Mouse (Mus musculus) limb, embryonic 13.5 days (tissue): ENCODE measurements at regions not wholly inside any gene's neighbourhood (a gene's known extent, or its start where the extent isn't known, plus 50 kb on each side); places are given as distances from the start of the nearest gene placed in this dataset.

ENCODE experiments used
- ATAC-seq: fragments of 200-750 bp; cut with Nextera tagmentation; 2 replicates; pipeline ENCODE4 v1.8.0; 2017; ENCODE audit warnings: low read depth, moderate number of reproducible peaks, moderate TSS enrichment; ENCODE audit not compliant: low FRiP score
- H3K27ac ChIP-seq: fragments of 300-500 bp; sonication (generic); 2 replicates; pipeline ENCODE4 v1.5.1; 2015; ENCODE audit warnings: inconsistent platforms, mild to moderate bottlenecking, moderate library complexity
- H3K27me3 ChIP-seq: fragments of 300-500 bp; sonication (generic); 2 replicates; pipeline ENCODE4 v1.6.1; 2015; ENCODE audit warnings: mild to moderate bottlenecking, inconsistent platforms
- H3K36me3 ChIP-seq: fragments of 300-500 bp; sonication (generic); 2 replicates; pipeline ENCODE4 v1.6.1; 2015; ENCODE audit warnings: inconsistent platforms, mild to moderate bottlenecking, moderate library complexity
- H3K4me1 ChIP-seq: fragments of 300-500 bp; sonication (generic); 2 replicates; pipeline ENCODE4 v1.6.1; 2015; ENCODE audit warnings: inconsistent platforms
- H3K4me2 ChIP-seq: fragments of 300-500 bp; sonication (generic); replicated peaks from 2 replicates; pipeline ENCODE4 v1.6.1; 2015; ENCODE audit warnings: inconsistent platforms, mild to moderate bottlenecking, moderate library complexity
- H3K4me3 ChIP-seq: fragments of 300-500 bp; sonication (generic); 2 replicates; pipeline ENCODE4 v1.5.1; 2015; ENCODE audit warnings: moderate library complexity, mild to moderate bottlenecking, inconsistent platforms
- H3K9ac ChIP-seq: fragments of 300-500 bp; sonication (generic); 2 replicates; pipeline ENCODE4 v1.6.1; 2015; ENCODE audit warnings: mild to moderate bottlenecking, inconsistent platforms
- H3K9me3 ChIP-seq: fragments of 300-500 bp; sonication (generic); 2 replicates; pipeline ENCODE4 v1.6.1; 2016; ENCODE audit warnings: inconsistent platforms
- WGBS: fragments of 180-500 bp; shearing (Covaris S2); methylation state at CpG from one replicate; pipeline ENCODE4 v1.1.7; 2015; 5-methylcytosine and 5-hydroxymethylcytosine counted together

DNA sequence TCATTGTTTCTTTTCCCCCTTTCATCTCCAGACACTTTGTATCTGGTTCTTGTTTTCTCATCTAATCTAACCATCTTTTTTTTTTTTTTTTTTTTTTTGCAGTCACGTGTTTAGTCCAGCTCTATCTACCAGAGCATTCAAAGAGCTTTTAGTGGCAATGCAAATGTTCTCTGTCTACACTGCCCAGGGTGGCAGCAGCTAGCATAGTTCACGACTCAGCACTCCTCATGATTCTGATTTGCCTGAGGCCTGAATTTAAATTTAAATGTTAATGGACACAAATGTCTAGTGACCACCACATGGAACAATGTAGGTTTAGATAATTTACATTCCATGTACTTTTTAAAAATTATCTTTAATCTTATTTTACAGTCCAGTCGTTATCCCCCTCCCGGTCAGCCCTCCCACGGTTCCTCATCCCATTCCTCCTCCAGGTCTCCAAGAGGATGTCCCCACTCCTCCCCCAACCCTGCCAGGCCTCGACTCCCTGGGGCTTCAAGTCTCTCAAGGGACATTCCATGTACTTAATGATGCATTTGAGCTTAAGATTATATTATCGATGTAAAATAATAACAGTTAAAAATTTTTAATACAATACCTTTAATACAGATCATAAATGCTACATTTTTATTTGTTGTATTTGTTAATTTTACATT, 153.1 kb upstream of the Cops8 start:
- WGBS = 50% methylated on average over 7 of the region's 7 CpGs
- Histone ChIP-seq H3K4me3 (no peak overlapping the region), H3K27me3 (0 out of 2 replicates have a peak, but pooled peaks cover under 1% of the 10 kb centered on the region), H3K9ac (no peak overlapping the region), H3K36me3 (no peaks in the 10 kb centered on the region), H3K9me3 (no peaks in the 10 kb centered on the region), H3K4me1 (peaks cover 28% of the 10 kb centered on the region), H3K27ac (no peak overlapping the region), H3K4me2 (no peak overlapping the region)
- no peak for ATAC-seq

GRCm38 (mm10) chr1:90451942-90452557, 150.7 kb upstream of the Cops8 start:
- no peaks in the 10 kb centered on the region for H3K36me3 ChIP-seq
- H3K4me1 ChIP-seq = peaks cover 28% of the 10 kb centered on the region
- H3K9ac ChIP-seq = no peak overlapping the region
- H3K27ac ChIP-seq = no peak overlapping the region; the same call in 1 of the 2 replicates
- 0 out of 2 replicates have a peak, but pooled peaks cover 5% of the 10 kb centered on the region for H3K27me3 ChIP-seq
- H3K9me3 ChIP-seq = no peaks in the 10 kb centered on the region
- no peak for ATAC-seq
- 27% methylated on average over 6 of the region's 6 CpGs for WGBS
- no peak overlapping the region for H3K4me2 ChIP-seq
- no peak overlapping the region for H3K4me3 ChIP-seq

DNA sequence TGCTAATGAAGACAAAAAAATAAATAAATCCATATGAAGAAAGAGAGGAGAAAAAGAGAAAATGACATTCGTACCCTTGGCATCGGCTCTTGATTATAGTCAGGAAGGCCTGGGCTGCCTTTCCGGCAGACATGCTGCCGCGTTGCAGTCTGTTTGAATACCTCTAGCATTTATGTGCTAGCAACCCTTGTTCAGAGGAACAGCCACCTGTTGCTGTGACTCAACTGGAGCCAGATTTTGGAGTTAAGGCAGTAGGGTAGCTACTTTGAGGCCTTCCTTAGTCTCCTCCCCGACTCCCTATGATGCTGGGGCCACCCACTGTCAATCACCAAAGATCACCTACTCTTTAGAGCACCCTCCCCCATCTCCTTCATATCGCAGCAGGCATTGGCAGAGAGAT, 148.5 kb upstream of the Cops8 start:
- peaks cover 33% of the 10 kb centered on the region for H3K4me1 ChIP-seq
- H3K36me3 ChIP-seq = no peaks in the 10 kb centered on the region
- ATAC-seq = no peak
- no peak overlapping the region for H3K9ac ChIP-seq
- 0 out of 2 replicates have a peak, but pooled peaks cover 5% of the 10 kb centered on the region for H3K27me3 ChIP-seq
- 59% methylated on average over 7 of the region's 7 CpGs for WGBS
- no peak overlapping the region; the same call in 1 of the 2 replicates for H3K27ac ChIP-seq
- no peak overlapping the region for H3K4me2 ChIP-seq
- no peaks in the 10 kb centered on the region for H3K9me3 ChIP-seq
- no peak overlapping the region for H3K4me3 ChIP-seq

DNA sequence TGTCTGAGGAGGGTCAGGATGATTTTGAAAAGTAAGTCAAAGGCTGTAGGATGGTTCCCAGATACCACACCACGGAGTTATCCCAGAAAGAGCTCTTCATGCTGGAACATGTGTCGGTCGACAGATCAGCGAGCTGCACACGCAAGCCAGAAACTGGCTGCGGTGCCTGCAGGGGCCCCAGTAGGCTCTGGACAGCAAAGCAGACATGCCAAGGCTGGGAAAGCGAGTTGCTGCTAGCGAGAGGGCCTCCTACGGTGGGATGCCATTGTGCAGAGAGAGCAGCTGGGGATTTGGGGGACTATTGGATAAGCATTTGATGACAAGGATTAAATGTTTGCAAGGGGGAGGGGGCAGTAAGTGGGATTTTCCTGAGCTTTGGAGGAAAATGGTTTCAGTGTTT, 145.4 kb upstream of the Cops8 start:
- 16% methylated on average over 9 of the region's 9 CpGs for WGBS
- Histone ChIP-seq H3K27me3 (0 out of 2 replicates have a peak, but pooled peaks cover 5% of the 10 kb centered on the region), H3K4me1 (peaks cover 28% of the 10 kb centered on the region), H3K27ac (peak overlapping the region; percentile 44; the same call in 1 of the 2 replicates), H3K4me2 (no peak overlapping the region), H3K9me3 (no peaks in the 10 kb centered on the region), H3K36me3 (no peaks in the 10 kb centered on the region), H3K9ac (0 out of 2 replicates have a peak overlapping the region, but pooled peaks have one; percentile 31), H3K4me3 (no peak overlapping the region)
- ATAC-seq = no peak

- Histone ChIP-seq H3K9me3 (no peaks in the 10 kb centered on the region), H3K27me3 (0 out of 2 replicates have a peak, but pooled peaks cover 5% of the 10 kb centered on the region), H3K9ac (no peak overlapping the region), H3K4me1 (peaks cover 23% of the 10 kb centered on the region), H3K36me3 (no peaks in the 10 kb centered on the region), H3K4me3 (no peak overlapping the region), H3K27ac (no peak overlapping the region), H3K4me2 (no peak overlapping the region)
- ATAC-seq = no peak
- WGBS = 83% methylated on average over 8 of the region's 8 CpGs
These were observed 144.6 kb upstream of the Cops8 start for GRCm38 (mm10) chr1:90458176-90458575.

GRCm38 (mm10) chr1:90461699-90462098, 141.1 kb upstream of the Cops8 start:
- H3K27ac ChIP-seq = no peak overlapping the region
- H3K4me3 ChIP-seq = no peak overlapping the region
- H3K9ac ChIP-seq = no peak overlapping the region
- no peak for ATAC-seq
- H3K4me1 ChIP-seq = peaks cover 10% of the 10 kb centered on the region
- no peak overlapping the region for H3K4me2 ChIP-seq
- 90% methylated on average over 1 of the region's 1 CpGs for WGBS
- no peaks in the 10 kb centered on the region for H3K36me3 ChIP-seq
- H3K9me3 ChIP-seq = no peaks in the 10 kb centered on the region
- no peaks in the 10 kb centered on the region for H3K27me3 ChIP-seq

DNA sequence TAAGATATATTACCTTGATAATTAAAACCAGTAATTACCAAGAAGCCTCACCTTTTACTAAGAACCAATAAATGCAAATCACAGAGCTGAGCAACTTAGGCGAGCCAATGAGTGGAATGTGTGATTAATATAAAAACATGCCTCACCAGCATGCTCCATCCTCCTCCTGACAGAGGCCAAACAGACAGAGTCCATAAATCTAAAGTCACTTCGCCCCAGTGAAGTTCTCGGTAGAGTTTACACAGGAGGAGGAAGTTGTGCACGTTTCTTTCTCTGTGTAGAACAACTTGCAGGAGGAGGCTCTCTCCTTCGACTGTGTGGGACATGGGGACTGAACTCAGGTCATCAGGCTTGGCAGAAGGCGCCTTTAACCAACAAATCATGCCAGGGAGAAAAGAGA, 139.5 kb upstream of the Cops8 start:
- Histone ChIP-seq H3K4me2 (no peak overlapping the region), H3K27ac (no peak overlapping the region), H3K9ac (no peak overlapping the region), H3K36me3 (no peaks in the 10 kb centered on the region), H3K4me3 (no peak overlapping the region), H3K4me1 (peaks cover 11% of the 10 kb centered on the region; the same call in 1 of the 2 replicates), H3K27me3 (no peaks in the 10 kb centered on the region), H3K9me3 (no peaks in the 10 kb centered on the region)
- no peak for ATAC-seq
- WGBS = 37% methylated on average over 6 of the region's 6 CpGs

DNA sequence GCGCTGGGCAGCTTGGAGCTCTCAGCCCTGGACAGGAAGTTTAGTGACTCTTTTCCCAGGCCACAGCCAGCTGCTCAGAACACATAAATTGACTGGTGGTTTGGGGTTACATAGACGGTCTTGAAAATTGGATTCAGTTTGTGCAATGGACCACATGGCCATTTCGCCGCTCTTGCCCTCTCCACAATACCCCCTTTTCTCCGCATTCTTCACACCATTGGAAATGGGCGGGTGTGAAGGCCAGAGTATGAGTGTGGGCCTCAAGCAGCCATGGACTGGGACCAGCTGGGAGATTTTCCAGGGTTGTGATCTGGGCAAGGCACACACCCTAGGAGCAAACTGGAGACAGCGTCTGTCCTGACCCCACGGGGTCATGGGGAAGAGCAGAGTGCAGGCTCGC, 135.1 kb upstream of the Cops8 start:
- H3K4me1 ChIP-seq = peaks cover 41% of the 10 kb centered on the region
- H3K4me2 ChIP-seq = no peak overlapping the region
- no peak overlapping the region for H3K4me3 ChIP-seq
- H3K9ac ChIP-seq = no peak overlapping the region
- H3K27ac ChIP-seq = no peak overlapping the region
- no peaks in the 10 kb centered on the region for H3K36me3 ChIP-seq
- H3K27me3 ChIP-seq = no peaks in the 10 kb centered on the region
- no peak for ATAC-seq
- H3K9me3 ChIP-seq = no peaks in the 10 kb centered on the region
- 67% methylated on average over 9 of the region's 9 CpGs for WGBS

DNA sequence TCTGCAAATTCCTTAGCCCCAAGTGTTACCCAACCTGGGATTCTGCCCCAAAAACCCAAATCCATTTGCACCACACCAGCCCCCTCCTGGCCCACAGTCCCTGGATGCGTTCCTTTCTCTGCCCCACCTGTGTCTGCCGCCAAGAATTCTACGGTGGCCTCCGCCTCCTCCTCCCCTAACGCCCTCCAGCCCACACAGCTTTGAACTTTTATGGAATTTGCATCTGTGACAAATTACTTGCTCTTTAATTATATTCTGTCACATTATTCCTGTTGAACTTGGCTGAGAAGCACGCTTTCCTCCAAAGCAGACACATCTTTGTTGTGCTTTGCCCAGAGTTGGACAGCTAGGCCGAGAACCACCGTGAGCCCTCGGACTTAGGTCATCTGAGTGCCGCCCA, 131.8 kb upstream of the Cops8 start:
- no peak for ATAC-seq
- Histone ChIP-seq H3K27me3 (no peaks in the 10 kb centered on the region), H3K9me3 (no peaks in the 10 kb centered on the region), H3K9ac (no peak overlapping the region), H3K4me1 (peaks cover 59% of the 10 kb centered on the region), H3K27ac (peak overlapping the region; percentile 44; the same call in 1 of the 2 replicates), H3K4me2 (no peak overlapping the region), H3K36me3 (no peaks in the 10 kb centered on the region), H3K4me3 (no peak overlapping the region)
- WGBS = 36% methylated on average over 10 of the region's 10 CpGs

DNA sequence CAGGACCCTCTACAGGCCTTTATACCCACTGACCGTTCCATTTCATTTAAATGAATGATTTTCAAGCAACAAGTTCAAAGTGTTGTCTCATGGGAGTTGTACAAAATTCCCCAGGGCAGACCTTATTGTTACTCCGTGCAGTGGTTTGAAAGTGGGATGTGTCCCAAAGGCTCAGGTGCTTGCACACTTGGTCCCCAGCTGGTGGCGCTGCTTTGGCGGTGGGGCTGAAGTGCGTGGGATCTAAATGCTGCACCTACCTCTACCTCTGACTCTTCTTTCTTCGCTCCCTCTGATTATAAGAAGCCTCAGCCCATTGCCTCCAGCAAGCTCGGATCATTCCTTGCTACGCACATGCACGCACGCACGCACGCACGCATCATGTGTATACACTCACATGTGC, 131.0 kb upstream of the Cops8 start:
- peak overlapping the region; percentile 8; the same call in 1 of the 2 replicates for H3K27ac ChIP-seq
- whole genome bisulfite sequencing = 87% methylated on average over 13 of the region's 13 CpGs
- no peak overlapping the region for H3K4me2 ChIP-seq
- no peak overlapping the region for H3K4me3 ChIP-seq
- ATAC-seq = no peak
- no peaks in the 10 kb centered on the region for H3K27me3 ChIP-seq
- no peaks in the 10 kb centered on the region for H3K36me3 ChIP-seq
- no peak overlapping the region for H3K9ac ChIP-seq
- H3K9me3 ChIP-seq = no peaks in the 10 kb centered on the region
- H3K4me1 ChIP-seq = peaks cover 66% of the 10 kb centered on the region

GRCm38 (mm10) chr1:90475060-90475813, 127.5 kb upstream of the Cops8 start:
- H3K4me2 ChIP-seq = no peak overlapping the region
- no peaks in the 10 kb centered on the region for H3K27me3 ChIP-seq
- H3K9ac ChIP-seq = no peak overlapping the region
- peaks cover 57% of the 10 kb centered on the region for H3K4me1 ChIP-seq
- no peaks in the 10 kb centered on the region for H3K9me3 ChIP-seq
- H3K36me3 ChIP-seq = no peaks in the 10 kb centered on the region
- 81% methylated on average over 10 of the region's 10 CpGs for WGBS
- no peak overlapping the region for H3K4me3 ChIP-seq
- no peak overlapping the region for H3K27ac ChIP-seq
- ATAC-seq = no peak

GRCm38 (mm10) chr1:90476556-90477243, 126.1 kb upstream of the Cops8 start:
- H3K4me3 ChIP-seq = no peak overlapping the region
- 16% methylated on average over 9 of the region's 9 CpGs for WGBS
- H3K9ac ChIP-seq = no peak overlapping the region
- no peak overlapping the region for H3K4me2 ChIP-seq
- H3K27me3 ChIP-seq = no peaks in the 10 kb centered on the region
- ATAC-seq = no peak
- no peaks in the 10 kb centered on the region for H3K36me3 ChIP-seq
- peaks cover 57% of the 10 kb centered on the region for H3K4me1 ChIP-seq
- H3K27ac ChIP-seq = no peak overlapping the region
- H3K9me3 ChIP-seq = no peaks in the 10 kb centered on the region
